Mouse (Mus musculus): ENCODE measurements around the gene Ackr4. TPM values are rescaled to one million over a fixed set of nuclear protein-coding genes. Genes with fewer than 3 reads are reported as not detected.
A peak's percentile ranks its signal among the peaks of the same experiment; 100 is the strongest.

Gene Ackr4
- total RNA-seq, 2 experiments from 2014 or later, result 0.61 to 0.71 TPM

- no peak for DNase-seq
- TF ChIP-seq CTCF (IDR thresholded peaks at IDR 0.05), result peak; percentile 46
- no peak overlapping the region for H3K27ac ChIP-seq
- no peak overlapping the region for H3K4me3 ChIP-seq
- intact Hi-C loops (cut with DNase I), result no loop called here
Observed at GRCm38 (mm10) chr9:104144314-104144996, 17.7 kb upstream of the Ackr4 start.

DNA sequence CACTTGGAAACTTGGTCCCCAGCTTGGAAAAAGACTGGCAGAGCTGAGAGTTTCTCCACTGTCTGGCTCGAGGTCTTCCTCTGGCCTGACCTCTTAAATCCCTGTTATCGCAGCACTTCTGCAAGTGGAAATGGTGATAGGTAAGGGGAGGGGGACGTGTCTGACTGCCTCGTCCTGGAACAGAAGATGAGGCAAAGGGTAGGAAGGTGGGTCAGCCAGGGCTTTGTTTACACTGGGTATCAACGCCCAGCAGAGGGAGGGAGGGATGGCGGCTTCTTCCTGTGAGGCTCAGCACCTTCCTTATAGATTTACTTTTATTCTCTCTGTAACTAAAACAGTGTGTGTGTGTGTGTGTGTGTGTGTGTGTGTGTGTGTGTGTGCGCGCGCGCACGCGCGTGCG lies 16.1 kb upstream of the Ackr4 start:
- DNase-seq, result no peak
- no peak overlapping the region for H3K4me3 ChIP-seq
- H3K27ac ChIP-seq, result no peak overlapping the region
- TF ChIP-seq CTCF (IDR thresholded peaks at IDR 0.05), result no peak
- intact Hi-C loops (cut with DNase I), result no loop called here

- TF ChIP-seq CTCF (IDR thresholded peaks at IDR 0.05), result no peak
- intact Hi-C loops (cut with DNase I), result no loop called here
- no peak overlapping the region for H3K27ac ChIP-seq
- DNase-seq, result no peak
- no peak overlapping the region for H3K4me3 ChIP-seq
Observed at GRCm38 (mm10) chr9:104140351-104140750, 13.6 kb upstream of the Ackr4 start.

GRCm38 (mm10) chr9:104130141-104130755 lies 3.5 kb upstream of the Ackr4 start:
- intact Hi-C loops (cut with DNase I), result no loop called here
- no peak overlapping the region for H3K4me3 ChIP-seq
- no peak for TF ChIP-seq CTCF (IDR thresholded peaks at IDR 0.05)
- peak overlapping the region; percentile 35; the same call in 1 of the 2 replicates for H3K27ac ChIP-seq
- peak; percentile 41 for DNase-seq

GRCm38 (mm10) chr9:104128110-104128509 lies 1.4 kb upstream of the Ackr4 start:
- TF ChIP-seq CTCF (IDR thresholded peaks at IDR 0.05), result no peak
- Histone ChIP-seq H3K27ac (no peak overlapping the region), H3K4me3 (no peak overlapping the region)
- intact Hi-C loops (cut with DNase I), result loop anchor here (10.0 kb wide), 1 partner anchor 1803 kb away; no protein-coding TSS in a partner anchor
- no peak for DNase-seq

DNA sequence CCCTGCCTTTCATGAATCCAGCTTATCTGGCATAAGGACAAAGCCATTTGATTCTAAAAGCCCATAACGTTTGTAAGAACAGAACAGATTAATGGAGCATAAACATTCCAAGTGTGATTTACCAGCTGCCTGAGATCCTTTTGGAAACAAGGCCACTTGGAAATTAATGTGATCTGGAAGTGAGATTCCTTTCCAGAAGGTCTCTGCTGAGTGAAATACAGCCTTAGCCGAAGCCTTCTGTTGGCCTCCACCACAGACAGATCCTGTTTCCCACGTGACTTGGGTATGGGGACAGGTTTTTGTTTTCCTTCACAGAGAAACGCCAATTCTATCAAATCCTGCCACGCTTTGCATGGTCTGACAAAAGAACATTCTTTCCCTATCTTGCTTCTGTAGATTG lies 3.1 kb downstream of the Ackr4 start:
- Histone ChIP-seq H3K27ac (no peak overlapping the region), H3K4me3 (no peak overlapping the region)
- TF ChIP-seq CTCF (IDR thresholded peaks at IDR 0.05), result no peak
- intact Hi-C loops (cut with DNase I), result loop anchor here (10.0 kb wide), 1 partner anchor 1799 kb away; no protein-coding TSS in a partner anchor
- no peak for DNase-seq

DNA sequence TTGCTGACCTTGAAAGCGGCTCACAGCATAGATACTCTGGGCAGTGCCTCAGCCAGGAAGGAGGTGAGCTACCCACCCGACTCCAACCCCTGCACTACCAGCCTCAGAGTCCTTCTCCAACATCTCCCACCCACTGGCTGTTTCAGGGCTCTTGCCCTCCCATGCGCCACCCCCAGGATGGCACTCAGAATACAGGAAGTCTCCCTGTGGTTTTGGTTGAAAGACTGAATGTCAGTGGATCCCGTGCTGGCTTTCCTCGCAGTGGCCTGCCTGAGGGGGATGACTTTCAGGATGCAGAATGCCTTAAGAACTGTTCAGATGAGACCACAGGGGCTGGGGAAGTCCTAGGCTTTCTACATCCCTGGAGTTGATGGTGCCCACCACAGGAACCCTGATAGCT lies 3.6 kb downstream of the Ackr4 start:
- intact Hi-C loops (cut with DNase I), result loop anchor here (10.0 kb wide), 1 partner anchor 1798 kb away; no protein-coding TSS in a partner anchor
- H3K27ac ChIP-seq, result no peak overlapping the region
- TF ChIP-seq CTCF (IDR thresholded peaks at IDR 0.05), result no peak

DNA sequence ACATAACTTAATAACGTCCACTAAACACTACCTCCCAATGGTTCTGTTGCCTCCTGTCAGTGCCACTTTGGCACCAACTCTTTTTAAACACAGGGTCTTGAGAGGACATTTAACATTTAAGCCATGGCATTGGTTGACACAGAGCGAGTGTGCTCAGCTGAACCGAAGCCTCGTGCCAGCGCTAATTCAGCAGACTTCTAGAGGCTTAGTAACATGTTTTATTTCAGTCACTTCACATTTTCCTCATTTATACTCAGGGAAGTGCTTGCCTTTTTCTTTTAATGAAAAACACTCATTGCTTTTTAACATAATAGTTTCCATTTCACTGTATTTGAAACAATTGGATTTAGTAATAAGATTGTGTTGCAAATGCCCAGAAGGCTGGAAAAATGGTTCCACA lies 17.6 kb downstream of the Ackr4 start:
- peak overlapping the region; percentile 57 for H3K27ac ChIP-seq

More for the DNA sequence above, 3.6 kb downstream of the Ackr4 start:
- no peak overlapping the region for H3K4me3 ChIP-seq
- DNase-seq, result no peak

DNA sequence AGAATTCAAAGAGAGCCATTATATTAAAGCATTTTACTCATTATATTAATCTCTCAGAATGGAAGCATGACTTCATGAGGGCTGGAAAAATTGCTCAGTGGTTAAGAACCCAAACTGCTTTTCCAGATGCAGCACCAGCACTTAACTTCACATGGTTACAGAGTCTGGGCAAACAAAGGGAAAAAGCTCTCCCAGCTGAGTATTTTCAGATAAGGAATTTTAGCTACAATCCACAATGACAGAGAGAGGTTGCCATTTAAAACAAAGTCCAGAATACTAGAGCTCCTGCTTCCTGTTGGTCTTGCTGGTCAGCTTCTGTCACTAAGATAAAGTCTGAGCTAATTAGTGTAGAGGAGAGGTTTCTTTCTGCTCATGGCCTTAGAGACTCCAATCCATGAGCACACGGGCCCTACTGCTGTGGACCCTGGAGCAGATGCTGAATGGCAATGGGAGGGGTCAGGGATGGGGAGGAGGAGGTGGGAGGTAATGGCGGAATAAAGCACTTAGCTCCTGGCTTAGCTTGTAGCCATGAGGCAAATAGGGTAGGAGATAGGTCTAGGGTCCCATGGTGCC lies 18.1 kb downstream of the Ackr4 start:
- H3K27ac ChIP-seq, result peak overlapping the region; percentile 57
- intact Hi-C loops (cut with DNase I), result no loop called here

More for the DNA sequence above, 17.6 kb downstream of the Ackr4 start:
- TF ChIP-seq CTCF (IDR thresholded peaks at IDR 0.05), result no peak
- H3K4me3 ChIP-seq, result no peak overlapping the region
- intact Hi-C loops (cut with DNase I), result no loop called here
- DNase-seq, result no peak

DNA sequence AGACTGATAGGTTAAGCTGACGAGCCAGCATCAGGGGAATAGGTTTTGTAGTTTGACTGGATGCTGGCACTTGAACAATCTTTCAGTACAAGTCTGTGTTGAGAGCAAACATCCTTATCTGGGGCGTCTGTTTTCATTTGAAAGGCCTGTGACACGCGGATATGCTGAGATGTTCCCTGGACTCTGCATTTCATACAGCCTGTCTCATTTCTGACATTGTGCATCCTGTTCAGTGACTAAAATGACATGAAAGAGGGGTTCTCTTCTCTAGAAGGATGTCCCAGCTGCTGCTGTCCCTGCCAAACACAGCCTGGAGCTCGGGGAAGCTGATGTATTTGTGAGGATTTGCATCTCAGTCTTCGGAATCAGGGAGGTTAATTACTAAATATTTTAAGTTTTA lies 19.3 kb downstream of the Ackr4 start:
- no peak for DNase-seq
- intact Hi-C loops (cut with DNase I), result no loop called here
- Histone ChIP-seq H3K27ac (no peak overlapping the region), H3K4me3 (no peak overlapping the region)
- TF ChIP-seq CTCF (IDR thresholded peaks at IDR 0.05), result no peak

More for the DNA sequence above, 18.1 kb downstream of the Ackr4 start:
- H3K4me3 ChIP-seq, result no peak overlapping the region
- no peak for TF ChIP-seq CTCF (IDR thresholded peaks at IDR 0.05)
- DNase-seq, result no peak

GRCm38 (mm10) chr9:104106930-104107329 lies 19.8 kb downstream of the Ackr4 start:
- Histone ChIP-seq H3K27ac (no peak overlapping the region), H3K4me3 (no peak overlapping the region)
- TF ChIP-seq CTCF (IDR thresholded peaks at IDR 0.05), result no peak
- DNase-seq, result no peak
- intact Hi-C loops (cut with DNase I), result no loop called here

DNA sequence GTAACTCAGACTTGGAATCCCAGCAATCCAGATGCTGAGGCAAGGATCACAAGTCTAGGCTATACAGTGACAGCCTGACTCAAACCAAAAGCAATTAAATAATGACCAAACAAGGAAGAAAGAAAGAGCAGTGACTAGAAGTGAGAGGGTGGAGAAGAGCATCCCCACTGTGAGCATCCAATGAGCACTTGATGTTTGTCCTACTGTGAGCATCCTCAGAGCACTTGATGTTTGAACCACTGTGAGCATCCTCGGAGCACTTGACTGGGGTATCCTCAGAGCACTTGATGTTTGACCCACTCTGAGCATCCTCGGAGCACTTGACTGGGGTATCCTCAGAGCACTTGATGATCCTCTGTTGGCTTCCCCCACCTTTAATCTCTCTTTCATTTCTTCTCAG lies 21.7 kb downstream of the Ackr4 start:
- no peak for TF ChIP-seq CTCF (IDR thresholded peaks at IDR 0.05)

GRCm38 (mm10) chr9:104102901-104103300 lies 23.8 kb downstream of the Ackr4 start:
- Histone ChIP-seq H3K4me3 (no peak overlapping the region), H3K27ac (no peak overlapping the region)
- TF ChIP-seq CTCF (IDR thresholded peaks at IDR 0.05), result no peak
- no peak for DNase-seq
- intact Hi-C loops (cut with DNase I), result no loop called here

More for the DNA sequence above, 21.7 kb downstream of the Ackr4 start:
- Histone ChIP-seq H3K4me3 (no peak overlapping the region), H3K27ac (no peak overlapping the region)
- intact Hi-C loops (cut with DNase I), result no loop called here
- no peak for DNase-seq
